Mouse (Mus musculus): ENCODE results near the gene Iffo2.

- no peak for TF ChIP-seq POLR2A (IDR thresholded peaks at IDR 0.05; ENCODE audit: borderline replicate concordance, low read depth, low read length)
- no peak for TF ChIP-seq CTCF (IDR thresholded peaks at IDR 0.05; ENCODE audit: low read depth, low read length)
Measured at GRCm38 (mm10) chr4:139582903-139583302, 52.6 kb downstream of the Iffo2 start.

Measured in bone marrow macrophage, adult 2 months (primary cell).